Mouse (Mus musculus) left cerebral cortex, postnatal 4 days (tissue): Measurements from ENCODE around the gene Lmntd1. TPM values are rescaled to one million over a fixed set of nuclear protein-coding genes. Genes with fewer than 3 reads are reported as not detected.

Experiments
- DNase-seq: peaks from one replicate; pipeline ENCODE4 v3.0.0-alpha.2; 2022
- intact Hi-C: fragments of 180-260 bp; cut with DNase I; formaldehyde crosslinking; loops from one replicate; pipeline ENCODE4 v1.15.1; 2025
- total RNA-seq, 2 experiments: library from RNA; stranded (reverse); gene quantifications; 2 replicates each; pipeline ENCODE4 v1.2.3; 2021

The Lmntd1 gene
- total RNA-seq, 2 experiments from 2014 or later = 1.9 to 2.1 TPM

GRCm38 (mm10) chr6:145441416-145442110 is 172.6 kb downstream of the Lmntd1 start:
- DNase-seq = peak; percentile 68
- intact Hi-C loops = no loop called here

- intact Hi-C loops = loop anchor here (10.0 kb wide), 1 partner anchor 376 kb away; no protein-coding TSS in a partner anchor
- DNase-seq = no peak
Observed at GRCm38 (mm10) chr6:145438851-145439250, 175.3 kb downstream of the Lmntd1 start.

- intact Hi-C loops = loop anchor here (10.0 kb wide), 1 partner anchor 379 kb away; no protein-coding TSS in a partner anchor
- no peak for DNase-seq
Observed at GRCm38 (mm10) chr6:145435764-145436163, 178.4 kb downstream of the Lmntd1 start.

- no peak for DNase-seq
- intact Hi-C loops = loop anchor here (10.0 kb wide), 1 partner anchor 380 kb away; no protein-coding TSS in a partner anchor
Observed at GRCm38 (mm10) chr6:145435156-145435555, 179.0 kb downstream of the Lmntd1 start.

GRCm38 (mm10) chr6:145433897-145434296 is 180.2 kb downstream of the Lmntd1 start:
- no peak for DNase-seq
- intact Hi-C loops = loop anchor here (10.0 kb wide), 1 partner anchor 381 kb away; no protein-coding TSS in a partner anchor

- no peak for DNase-seq
- intact Hi-C loops = loop anchor here (10.0 kb wide), 1 partner anchor 382 kb away; no protein-coding TSS in a partner anchor
Observed at GRCm38 (mm10) chr6:145432711-145433708, 181.1 kb downstream of the Lmntd1 start.

GRCm38 (mm10) chr6:145431747-145432146 is 182.4 kb downstream of the Lmntd1 start:
- DNase-seq = no peak
- intact Hi-C loops = loop anchor here (10.0 kb wide), 1 partner anchor 383 kb away; no protein-coding TSS in a partner anchor

GRCm38 (mm10) chr6:145427411-145427810 is 186.7 kb downstream of the Lmntd1 start:
- DNase-seq = no peak
- intact Hi-C loops = no loop called here

GRCm38 (mm10) chr6:145426501-145426900 is 187.6 kb downstream of the Lmntd1 start:
- DNase-seq = no peak

GRCm38 (mm10) chr6:145424156-145424555 is 190.0 kb downstream of the Lmntd1 start:
- intact Hi-C loops = no loop called here
- no peak for DNase-seq

More at GRCm38 (mm10) chr6:145426501-145426900, 187.6 kb downstream of the Lmntd1 start:
- intact Hi-C loops = no loop called here

- DNase-seq = no peak
- intact Hi-C loops = no loop called here
Observed at GRCm38 (mm10) chr6:145423484-145423883, 190.6 kb downstream of the Lmntd1 start.

- DNase-seq = no peak
- intact Hi-C loops = no loop called here
Observed at GRCm38 (mm10) chr6:145421666-145422065, 192.5 kb downstream of the Lmntd1 start.

GRCm38 (mm10) chr6:145420407-145420806 is 193.7 kb downstream of the Lmntd1 start:
- no peak for DNase-seq
- intact Hi-C loops = no loop called here

- no peak for DNase-seq
- intact Hi-C loops = no loop called here
Observed at GRCm38 (mm10) chr6:145418856-145419255, 195.3 kb downstream of the Lmntd1 start.

- intact Hi-C loops = no loop called here
- no peak for DNase-seq
Observed at GRCm38 (mm10) chr6:145417720-145418440, 196.2 kb downstream of the Lmntd1 start.

GRCm38 (mm10) chr6:145417014-145417719 is 197.0 kb downstream of the Lmntd1 start:
- intact Hi-C loops = no loop called here
- peak; percentile 59 for DNase-seq

- DNase-seq = no peak
- intact Hi-C loops = no loop called here
Observed at GRCm38 (mm10) chr6:145404369-145405051, 209.6 kb downstream of the Lmntd1 start.

- DNase-seq = no peak
Observed at GRCm38 (mm10) chr6:145401140-145401539, 213.0 kb downstream of the Lmntd1 start.

GRCm38 (mm10) chr6:145397881-145398280 is 216.2 kb downstream of the Lmntd1 start:
- DNase-seq = no peak
- intact Hi-C loops = no loop called here

More at GRCm38 (mm10) chr6:145401140-145401539, 213.0 kb downstream of the Lmntd1 start:
- intact Hi-C loops = no loop called here
